Mouse (Mus musculus) bone marrow macrophage, adult 2 months (primary cell): Measurements from ENCODE around the gene Tcap.

Experiments
- CTCF ChIP-seq: IDR thresholded peaks from 2 replicates; pipeline ENCODE4 v1.5.1; 2012; ENCODE audit warnings: low read depth, mild to moderate bottlenecking, low read length, moderate library complexity
- POLR2A ChIP-seq: IDR thresholded peaks from 2 replicates; pipeline ENCODE4 v1.6.1; 2012; ENCODE audit warnings: mild to moderate bottlenecking, low read depth, low read length, borderline replicate concordance

GRCm38 (mm10) chr11:98392034-98392433, 8.4 kb downstream of the Tcap start:
- TF ChIP-seq CTCF (no peak), POLR2A (no peak)
